Mouse (Mus musculus): Measurements from ENCODE around the gene Igdcc4.
A peak's percentile ranks its signal among the peaks of the same experiment; 100 is the strongest.

Gene Igdcc4

DNA sequence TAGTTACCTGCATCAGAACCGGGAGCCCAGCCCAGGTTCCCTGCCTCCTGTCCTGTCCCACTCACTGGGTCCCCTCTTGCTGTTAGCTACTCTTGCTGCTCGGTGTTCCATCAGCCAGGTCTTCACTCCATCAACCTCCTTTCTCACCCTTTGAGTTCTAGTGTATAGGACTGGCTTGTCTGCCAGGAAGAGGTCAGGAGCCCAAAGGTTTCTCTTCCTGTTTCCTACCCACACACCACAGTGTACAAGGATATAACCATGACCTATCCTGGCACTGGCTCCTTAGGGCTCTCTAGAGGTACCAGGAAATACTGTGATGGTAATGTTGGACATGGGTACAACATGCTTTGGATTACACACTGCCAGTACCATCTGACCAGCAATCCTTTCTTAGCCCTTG is 12.4 kb downstream of the Igdcc4 start:
- DNase-seq = no peak

GRCm38 (mm10) chr9:65115891-65116290 is 14.6 kb downstream of the Igdcc4 start:
- no peak for DNase-seq

- DNase-seq = no peak
Observed at GRCm38 (mm10) chr9:65117516-65117915, 16.2 kb downstream of the Igdcc4 start.

DNA sequence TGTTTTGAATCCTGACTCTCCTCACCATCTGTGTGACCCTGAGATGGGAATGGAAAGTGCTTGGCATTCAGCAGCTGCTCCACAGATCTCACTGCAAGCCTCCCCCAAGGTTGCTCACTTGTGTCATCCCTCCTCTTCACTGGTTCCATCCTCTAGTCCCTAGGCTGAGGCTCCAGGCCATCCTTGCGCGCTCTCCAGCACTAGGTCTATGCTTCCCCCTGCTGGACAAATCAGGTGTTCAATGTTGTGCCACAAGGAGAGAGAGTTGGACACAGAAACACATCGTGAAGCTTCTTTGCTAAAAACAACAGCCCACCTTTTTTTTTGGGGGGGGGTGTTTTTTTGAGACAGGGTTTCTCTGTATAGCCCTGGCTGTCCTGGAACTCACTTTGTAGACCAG is 19.6 kb downstream of the Igdcc4 start:
- peak; percentile 83 for DNase-seq

DNA sequence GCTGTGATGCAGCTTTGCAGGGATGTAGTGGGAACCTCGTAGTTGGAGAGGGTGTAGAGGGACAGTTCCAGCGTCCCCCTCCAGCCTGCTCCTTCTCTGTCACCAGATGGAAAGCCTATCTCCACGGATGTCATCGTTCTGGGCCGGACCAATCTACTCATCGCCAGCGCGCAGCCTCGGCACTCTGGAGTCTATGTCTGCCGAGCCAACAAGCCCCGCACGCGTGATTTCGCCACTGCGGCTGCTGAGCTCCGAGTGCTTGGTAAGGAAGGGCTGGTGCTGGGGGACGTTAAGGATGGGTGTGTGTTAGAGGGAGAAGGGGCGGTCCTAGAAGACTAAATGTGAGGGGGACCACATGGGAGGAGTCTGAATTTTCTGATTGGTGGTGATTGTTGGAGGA is 21.3 kb downstream of the Igdcc4 start:
- DNase-seq = no peak

GRCm38 (mm10) chr9:65123552-65124168 is 22.4 kb downstream of the Igdcc4 start:
- peak; percentile 46 for DNase-seq

DNA sequence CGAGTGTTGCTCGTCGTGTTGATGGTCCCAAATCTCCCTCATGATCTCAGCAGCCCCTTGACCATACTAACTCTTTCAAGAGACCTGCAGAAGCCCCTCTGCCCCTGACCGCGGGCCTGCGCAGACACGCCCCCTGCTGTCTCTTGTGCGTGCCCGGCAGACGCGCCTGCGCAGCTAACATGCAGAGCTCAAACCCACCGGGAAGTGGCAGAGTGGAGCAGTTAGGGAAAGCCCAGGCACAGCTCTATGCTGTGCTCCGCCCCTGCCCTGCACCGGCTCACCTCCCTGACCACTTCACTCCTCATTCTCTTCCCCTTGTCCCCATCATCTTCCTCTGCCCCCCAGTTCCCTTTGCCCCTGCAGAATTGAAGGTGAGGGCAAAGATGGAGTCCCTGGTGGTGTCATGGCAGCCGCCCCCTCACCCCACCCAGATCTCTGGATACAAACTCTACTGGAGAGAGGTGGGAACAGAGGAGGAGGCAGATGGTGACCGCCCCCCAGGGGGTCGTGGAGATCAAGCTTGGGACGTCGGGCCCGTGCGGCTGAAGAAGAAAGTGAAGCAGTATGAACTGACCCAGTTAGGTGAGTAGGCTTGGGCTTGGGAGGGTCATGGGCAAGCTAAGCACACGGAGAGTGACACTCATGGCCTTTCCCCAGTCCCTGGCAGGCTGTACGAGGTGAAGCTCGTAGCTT is 27.0 kb downstream of the Igdcc4 start:
- peak; percentile 35 for DNase-seq

GRCm38 (mm10) chr9:65131717-65132116 is 30.4 kb downstream of the Igdcc4 start:
- DNase-seq = no peak

- DNase-seq = peak; percentile 84
Observed at GRCm38 (mm10) chr9:65133739-65134138, 32.5 kb downstream of the Igdcc4 start.

- DNase-seq = no peak
Observed at GRCm38 (mm10) chr9:65135126-65135525, 33.8 kb downstream of the Igdcc4 start.

DNA sequence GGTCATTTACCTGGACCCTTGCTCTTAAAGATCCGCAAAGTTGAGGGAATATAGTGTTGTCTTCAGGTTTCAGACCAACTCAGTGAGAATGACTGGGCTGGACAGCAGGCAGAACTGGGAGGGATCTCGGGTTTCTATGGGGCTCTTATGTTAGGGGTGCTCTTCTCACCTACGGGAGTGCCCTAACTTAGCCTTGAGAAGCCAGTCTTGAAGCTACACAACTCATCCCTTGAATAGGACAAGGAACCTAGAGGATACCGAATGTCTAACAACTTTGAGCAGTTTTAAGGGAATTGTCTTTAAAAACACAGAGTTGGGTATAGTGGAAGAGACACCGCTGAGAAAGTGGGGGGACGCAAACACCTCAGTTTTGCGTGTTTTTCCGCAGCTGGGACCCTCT is 39.2 kb downstream of the Igdcc4 start:
- no peak for DNase-seq

GRCm38 (mm10) chr9:65140936-65141305 is 39.6 kb downstream of the Igdcc4 start, which contains the start of gene Igdcc3:
TSS of gene Igdcc3 (plus strand) at chr9:65141189.
- DNase-seq = peak; percentile 12

DNA sequence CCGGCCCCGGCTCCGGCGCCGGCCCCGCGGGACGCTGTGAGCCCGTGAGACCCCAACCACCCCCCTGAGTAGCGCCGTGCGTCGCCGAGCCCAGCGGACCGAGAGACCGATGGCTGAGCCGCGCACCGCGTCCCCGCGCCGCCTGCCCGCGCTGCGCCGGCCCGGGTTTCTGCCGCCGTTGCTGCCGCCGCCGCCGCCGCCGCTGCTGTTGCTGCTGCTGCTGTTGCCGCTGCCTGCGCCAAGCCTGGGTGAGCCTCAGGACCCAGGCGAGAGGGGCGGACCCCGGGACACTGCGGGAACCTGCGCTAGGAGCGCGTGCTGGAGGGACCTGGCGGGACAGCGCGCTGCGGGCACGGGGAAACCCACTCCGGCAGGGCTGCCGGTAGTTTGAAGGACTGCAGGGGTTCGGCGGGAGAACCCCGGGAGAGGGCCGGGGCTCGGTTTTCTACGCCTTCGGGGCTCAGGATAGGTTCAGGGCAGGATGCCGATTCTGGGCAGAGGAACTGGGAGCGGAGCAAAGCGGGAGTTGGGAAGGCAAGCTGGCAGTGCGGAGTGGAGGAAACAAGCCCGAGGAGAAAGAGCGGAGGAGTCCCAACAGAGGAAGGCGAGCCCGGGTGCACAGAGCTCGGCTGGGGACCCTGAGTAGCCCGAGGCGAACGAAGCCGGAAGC is 40.2 kb downstream of the Igdcc4 start:
- peak; percentile 15 for DNase-seq

DNA sequence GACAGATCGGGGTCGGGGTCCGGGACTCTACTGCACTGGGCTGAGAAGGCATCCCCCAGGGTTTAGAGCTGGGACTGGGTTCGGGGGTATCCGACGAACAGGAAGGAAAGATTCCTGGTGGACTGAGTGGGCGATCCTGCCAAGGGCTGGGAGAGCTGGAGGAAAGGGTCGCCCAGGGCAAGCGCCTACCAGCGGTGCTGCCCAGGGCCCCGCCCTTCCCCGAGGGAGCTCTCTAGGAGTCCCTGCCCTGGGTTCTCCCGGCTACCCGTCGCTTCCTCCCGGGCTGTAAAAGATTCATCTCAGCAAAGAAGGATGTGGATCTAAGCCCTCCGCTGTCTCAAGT is 40.7 kb downstream of the Igdcc4 start:
- DNase-seq = peak; percentile 17

DNA sequence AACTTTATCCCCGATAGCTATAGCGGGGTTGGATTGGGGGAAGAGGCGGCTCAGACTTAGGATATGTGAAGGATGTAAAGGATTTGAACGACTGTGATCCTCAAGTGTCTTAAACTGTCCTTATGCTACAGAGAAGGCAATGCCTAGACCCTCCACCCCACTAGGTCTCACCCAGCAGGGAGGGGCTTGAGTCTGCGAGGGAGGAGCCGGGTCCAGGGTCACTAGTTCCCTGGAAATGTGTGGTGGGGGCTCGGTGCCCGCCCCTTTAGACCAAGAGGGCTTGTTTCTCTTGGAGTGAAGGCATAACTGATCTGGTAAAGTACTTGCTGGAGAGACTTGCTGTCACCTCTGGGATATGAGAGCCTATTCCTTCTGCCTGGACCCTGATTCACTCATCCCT is 41.1 kb downstream of the Igdcc4 start:
- no peak for DNase-seq

- DNase-seq = no peak
Observed at GRCm38 (mm10) chr9:65146001-65146400, 44.7 kb downstream of the Igdcc4 start.

- no peak for DNase-seq
Observed at GRCm38 (mm10) chr9:65148507-65148906, 47.2 kb downstream of the Igdcc4 start.

GRCm38 (mm10) chr9:65152711-65153330 is 51.5 kb downstream of the Igdcc4 start:
- no peak for DNase-seq

- DNase-seq = no peak
Observed at GRCm38 (mm10) chr9:65153331-65153711, 52.0 kb downstream of the Igdcc4 start.

DNA sequence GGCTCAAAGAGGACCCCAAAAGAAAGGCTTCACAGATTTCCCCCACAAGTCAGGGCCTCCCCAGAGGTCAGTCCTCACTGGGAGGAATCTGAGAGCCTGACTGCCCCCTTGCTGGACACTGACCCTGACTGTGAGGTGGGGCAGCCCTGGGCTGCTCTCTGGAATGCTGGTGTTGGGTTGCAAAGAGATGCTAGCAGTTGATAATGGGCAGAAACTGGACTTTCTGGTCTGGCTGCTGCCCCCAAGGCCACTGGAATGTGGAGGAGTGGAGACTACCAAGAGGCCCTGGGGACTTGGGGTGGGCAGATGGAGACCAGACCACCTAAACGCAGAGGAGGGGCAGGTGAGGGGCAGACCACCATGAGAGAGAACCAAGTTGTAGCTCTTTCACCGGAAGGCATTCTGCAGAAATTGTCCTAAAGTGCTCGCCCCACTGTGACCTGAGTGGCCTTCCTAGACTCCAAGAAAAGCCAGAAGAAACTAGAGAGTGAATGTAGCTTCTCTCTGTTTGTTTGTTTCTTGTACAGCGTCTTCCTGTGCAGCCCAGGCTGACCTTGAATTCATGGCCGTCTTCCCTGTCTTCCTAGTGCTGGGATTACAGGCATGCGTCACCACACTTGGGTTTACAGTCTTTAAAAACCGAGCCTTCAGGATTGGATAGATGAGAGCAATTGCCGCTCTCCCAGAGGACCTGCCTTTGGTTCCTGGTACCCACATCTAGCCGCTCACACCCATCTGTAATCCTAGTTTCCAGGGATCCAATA is 53.6 kb downstream of the Igdcc4 start:
- no peak for DNase-seq

- no peak for DNase-seq
Observed at GRCm38 (mm10) chr9:65156604-65157003, 55.3 kb downstream of the Igdcc4 start.

DNA sequence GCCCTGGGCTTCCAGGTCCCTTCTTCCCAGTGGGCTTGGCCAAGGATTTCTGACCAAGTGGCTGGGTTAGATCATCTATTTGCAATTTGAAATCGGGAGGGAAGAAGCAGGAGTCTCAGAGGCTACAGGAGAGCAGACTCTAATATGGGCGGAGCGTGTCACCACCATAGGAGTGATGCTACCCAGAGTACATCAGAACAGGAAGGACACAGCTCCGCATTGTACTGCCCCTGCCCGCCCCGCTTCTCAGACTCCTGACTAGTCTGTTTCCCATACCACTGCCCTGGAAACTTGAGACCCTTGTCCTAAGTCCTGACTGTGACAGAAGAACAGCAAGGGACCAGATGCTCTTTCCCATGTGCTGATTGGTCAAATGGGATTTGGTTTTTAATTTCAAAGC is 56.3 kb downstream of the Igdcc4 start:
- DNase-seq = no peak

DNA sequence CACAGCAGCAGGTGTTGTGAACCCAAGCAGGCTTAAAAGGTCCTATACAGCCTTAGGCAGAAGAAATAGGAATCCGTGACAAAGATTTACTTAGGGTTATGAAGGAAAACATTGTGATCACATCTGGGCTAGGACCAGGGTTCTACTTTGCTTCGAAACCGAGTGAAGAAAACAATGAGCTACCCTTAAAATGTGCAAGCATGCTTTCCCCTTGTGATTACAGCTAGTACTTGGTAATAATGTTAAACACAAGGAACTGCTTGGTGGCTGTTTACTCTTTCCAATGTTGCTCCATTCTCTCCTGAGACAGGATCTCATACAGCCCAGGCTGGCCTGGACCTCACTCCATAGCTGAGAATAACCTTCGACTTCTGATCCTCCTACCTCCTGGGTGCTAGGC is 59.9 kb downstream of the Igdcc4 start:
- no peak for DNase-seq

All from lung, postnatal 36 days (tissue).